Mouse (Mus musculus): ENCODE data around the gene Lyrm9.

DNA sequence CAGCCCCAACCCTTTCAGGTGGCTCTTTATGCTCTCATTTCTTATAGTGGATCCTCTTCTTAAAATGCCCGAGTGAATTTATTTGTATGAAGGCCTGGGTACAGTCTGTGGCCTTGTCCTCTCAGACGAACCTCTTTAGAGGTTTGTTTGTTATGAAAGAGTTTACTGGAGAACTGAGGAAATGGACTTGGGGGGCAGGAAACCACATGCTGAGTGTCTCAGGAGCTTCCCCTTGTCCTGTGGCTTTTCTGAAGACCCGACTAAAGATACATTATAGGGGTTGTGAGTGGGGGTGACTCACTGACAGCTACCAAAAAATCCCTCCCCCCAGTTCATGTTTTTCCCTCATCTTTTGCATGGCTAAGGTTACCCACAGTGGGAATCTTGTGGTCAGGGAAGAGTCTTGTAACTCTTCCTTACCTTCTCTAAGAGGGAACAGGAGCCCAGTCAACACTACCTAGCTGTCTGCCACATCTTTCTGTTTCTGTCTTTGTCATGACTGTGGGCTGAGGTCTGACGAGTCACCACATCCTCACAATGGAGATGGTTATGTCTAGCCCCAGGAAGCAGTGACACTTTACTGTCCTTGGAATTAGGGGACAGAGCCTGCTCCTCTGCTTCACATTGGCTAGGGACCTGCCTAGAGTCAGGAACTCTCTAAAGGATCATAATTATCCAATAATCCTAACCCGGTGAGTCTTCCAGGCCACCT, 38.3 kb downstream of the Lyrm9 start:
- TF ChIP-seq POLR2A (IDR thresholded peaks at IDR 0.05; ENCODE audit: borderline replicate concordance, extremely low read depth, low read depth, low read length) (no peak), CTCF (IDR thresholded peaks at IDR 0.05; ENCODE audit: insufficient read depth, low read length) (no peak)

All from lung, adult 2 months (tissue).